Mouse (Mus musculus): Measurements from ENCODE around the gene Lif.

- TF ChIP-seq CTCF (IDR thresholded peaks at IDR 0.05; ENCODE audit: low read depth, low read length): no peak
- no peak for TF ChIP-seq POLR2A (IDR thresholded peaks at IDR 0.05; ENCODE audit: insufficient read depth, low read length)
- TF ChIP-seq EP300 (IDR thresholded peaks at IDR 0.05; ENCODE audit: insufficient read depth, low read depth, low read length): no peak
Measured at GRCm38 (mm10) chr11:4235052-4235655, 22.2 kb upstream of the Lif start.

Data from ES-Bruce4 (cell line).